Mouse (Mus musculus) stomach, postnatal 0 days (tissue): ENCODE measurements at regions not wholly inside any gene's neighbourhood (a gene's known extent, or its start where the extent isn't known, plus 50 kb on each side); places are given as distances from the start of the nearest gene placed in this dataset.
"Not testable (repeated sequence)": the region's sequence is repeated elsewhere in the genome, so short reads cannot be mapped to it uniquely, and the experiment has no call there.

Experiments used
- ATAC-seq: fragments of 200-750 bp; cut with Nextera tagmentation; 2 replicates; pipeline ENCODE4 v1.8.0; 2017; ENCODE audit not compliant: low FRiP score, low TSS enrichment
- DNase-seq: peaks from one replicate; pipeline ENCODE4 v3.0.0-alpha.2; 2016; ENCODE audit warnings: low spot score
- H3K27ac ChIP-seq: fragments of 300-500 bp; sonication (generic); replicated peaks from 2 replicates; pipeline ENCODE4 v1.5.1; 2014; ENCODE audit warnings: mild to moderate bottlenecking, control low read depth
- H3K27me3 ChIP-seq: fragments of 300-500 bp; sonication (generic); 2 replicates; pipeline ENCODE4 v1.6.1; 2014; ENCODE audit warnings: low read length; ENCODE audit not compliant: control insufficient read depth, insufficient read depth
- H3K36me3 ChIP-seq: fragments of 300-500 bp; sonication (generic); 2 replicates; pipeline ENCODE4 v1.6.1; 2014; ENCODE audit warnings: low read length, mixed read lengths; ENCODE audit not compliant: control insufficient read depth, insufficient read depth
- H3K4me1 ChIP-seq: fragments of 300-500 bp; sonication (generic); replicated peaks from 2 replicates; pipeline ENCODE4 v1.6.1; 2014; ENCODE audit warnings: antibody characterized with exemption; ENCODE audit not compliant: control insufficient read depth, insufficient read depth
- H3K4me2 ChIP-seq: fragments of 300-500 bp; sonication (generic); replicated peaks from 2 replicates; pipeline ENCODE4 v1.6.1; 2014; ENCODE audit warnings: low read depth, mild to moderate bottlenecking, control low read depth, moderate library complexity
- H3K4me3 ChIP-seq: fragments of 300-500 bp; sonication (generic); 2 replicates; pipeline ENCODE4 v1.5.1; 2014; ENCODE audit warnings: low read depth, low read length, control low read depth
- H3K9ac ChIP-seq: fragments of 300-500 bp; sonication (generic); 2 replicates; pipeline ENCODE4 v1.6.1; 2014; ENCODE audit warnings: mild to moderate bottlenecking, low read length, control low read depth, mixed read lengths
- H3K9me3 ChIP-seq: fragments of 300-500 bp; sonication (generic); 2 replicates; pipeline ENCODE4 v1.6.1; 2016; ENCODE audit warnings: low read length; ENCODE audit not compliant: control insufficient read depth
- CTCF ChIP-seq: IDR thresholded peaks from 2 replicates; pipeline ENCODE4 v1.5.1; 2016; ENCODE audit warnings: antibody characterized with exemption, low read depth, mild to moderate bottlenecking, moderate library complexity
- EP300 ChIP-seq: optimal IDR thresholded peaks from 2 replicates; pipeline ENCODE3; 2016; ENCODE audit warnings: antibody characterized with exemption
- WGBS: fragments of 180-500 bp; shearing (Covaris S2); extraction: QIAGEN DNeasy Blood & Tissue Kit; methylation state at CpG from one replicate; pipeline ENCODE4 v1.1.7; 2014; 5-methylcytosine and 5-hydroxymethylcytosine counted together

DNA sequence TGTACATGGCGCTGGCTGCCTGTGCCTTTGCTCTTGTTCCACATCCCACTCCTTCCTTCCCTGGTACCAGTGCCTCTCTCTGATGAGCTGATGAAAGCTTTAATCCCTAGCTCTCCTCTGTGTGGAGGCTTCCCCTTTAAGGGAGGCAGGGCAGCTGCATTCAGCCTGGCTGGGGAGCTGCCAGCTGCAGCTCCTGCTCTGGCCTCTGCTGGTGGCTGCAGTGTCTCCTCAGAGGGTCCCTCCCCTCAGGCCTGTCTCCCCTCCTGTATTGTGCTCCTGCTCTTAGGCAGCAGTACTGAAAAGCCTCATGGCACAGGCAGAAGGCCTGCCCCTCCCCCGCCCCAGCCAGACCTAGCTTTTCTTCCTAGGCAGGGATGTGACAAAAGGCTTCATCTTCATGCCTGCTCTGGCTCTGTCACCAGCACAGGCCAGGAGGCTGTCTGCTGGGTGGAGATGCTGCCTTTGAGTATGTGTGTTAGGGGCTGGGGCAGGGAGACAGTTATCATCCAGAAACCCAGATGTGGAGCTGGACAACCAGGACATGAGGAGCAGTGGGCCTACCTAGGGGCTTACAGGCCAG, 97.7 kb upstream of the Zcchc13 start:
- not testable (repeated sequence) for H3K9ac ChIP-seq, H3K36me3 ChIP-seq, H3K4me1 ChIP-seq, H3K4me3 ChIP-seq, DNase-seq, H3K27me3 ChIP-seq, H3K9me3 ChIP-seq, H3K4me2 ChIP-seq
- peak overlapping the region; percentile 70 for H3K27ac ChIP-seq
- peak; percentile 73 for ATAC-seq
- WGBS = 63% methylated on average over 1 of the region's 2 CpGs

DNA sequence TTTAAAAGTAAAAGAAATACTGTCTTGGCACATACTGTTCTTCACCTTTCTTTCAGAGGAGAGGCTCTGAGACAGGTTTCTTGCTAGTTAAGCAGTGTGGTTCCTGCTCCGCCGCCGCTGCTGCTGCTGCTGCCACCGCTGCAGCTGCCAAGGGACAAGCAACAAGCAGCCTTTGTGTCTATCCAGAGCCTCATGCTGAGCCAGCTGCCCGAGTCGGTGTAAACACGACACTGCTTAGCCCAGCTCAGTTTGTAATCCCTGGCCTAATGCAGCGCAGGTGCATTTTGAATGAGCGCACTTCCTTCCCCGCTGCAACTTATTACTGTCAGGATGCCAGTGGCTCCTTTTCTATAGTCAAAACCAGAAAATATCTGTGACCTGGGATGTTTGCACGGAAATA, 97.1 kb upstream of the Zcchc13 start:
- WGBS = 22% methylated on average over 11 of the region's 11 CpGs

DNA sequence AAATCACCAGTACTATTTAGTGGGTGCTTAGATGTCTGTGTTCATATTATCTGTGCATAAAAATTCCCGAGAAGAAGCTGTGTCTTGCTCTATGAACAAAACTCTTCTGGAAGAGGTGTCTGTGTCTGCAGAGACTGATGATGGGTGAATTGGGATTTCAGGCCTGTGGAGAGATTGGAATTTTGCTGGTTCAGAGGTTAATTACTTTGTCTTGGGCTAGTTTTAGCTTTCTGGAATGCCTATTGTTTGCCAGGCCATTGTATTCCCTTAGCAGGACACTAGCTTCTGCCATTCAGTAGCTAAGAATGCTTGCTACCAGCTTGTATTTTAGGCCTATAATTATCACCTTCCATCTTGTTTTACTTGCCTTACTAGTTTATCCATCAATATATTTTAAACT, 96.6 kb upstream of the Zcchc13 start:
- 50% methylated on average over 1 of the region's 1 CpGs for WGBS

More for the DNA sequence above, 97.1 kb upstream of the Zcchc13 start:
- no peak overlapping the region for H3K4me3 ChIP-seq
- peak overlapping the region; percentile 70 for H3K27ac ChIP-seq
- H3K9ac ChIP-seq = no peak overlapping the region
- peak; percentile 21 for DNase-seq
- H3K36me3 ChIP-seq = no peaks in the 10 kb centered on the region
- H3K4me1 ChIP-seq = no peaks in the 10 kb centered on the region
- no peak overlapping the region for H3K4me2 ChIP-seq
- H3K9me3 ChIP-seq = no peaks in the 10 kb centered on the region
- ATAC-seq = no peak
- no peak for TF ChIP-seq EP300
- no peak for TF ChIP-seq CTCF
- H3K27me3 ChIP-seq = no peaks in the 10 kb centered on the region

GRCm38 (mm10) chrX:103546490-103547202, 83.7 kb upstream of the Zcchc13 start:
- no peak for TF ChIP-seq CTCF
- no peak for TF ChIP-seq EP300
- no peaks in the 10 kb centered on the region for H3K27me3 ChIP-seq
- DNase-seq (no peak), ATAC-seq (peak; percentile 93)
- no peaks in the 10 kb centered on the region for H3K36me3 ChIP-seq
- H3K4me3 ChIP-seq = no peak overlapping the region
- no peak overlapping the region for H3K9ac ChIP-seq
- WGBS = 52% methylated on average over 5 of the region's 5 CpGs
- no peak overlapping the region for H3K4me2 ChIP-seq
- H3K27ac ChIP-seq = peak overlapping the region; percentile 50; the same call in 1 of the 2 replicates
- H3K4me1 ChIP-seq = no peaks in the 10 kb centered on the region
- H3K9me3 ChIP-seq = no peaks in the 10 kb centered on the region

More for the DNA sequence above, 96.6 kb upstream of the Zcchc13 start:
- Histone ChIP-seq H3K4me2 (no peak overlapping the region), H3K9ac (no peak overlapping the region), H3K27me3 (no peaks in the 10 kb centered on the region), H3K27ac (no peak overlapping the region; the same call in 1 of the 2 replicates), H3K36me3 (no peaks in the 10 kb centered on the region), H3K9me3 (no peaks in the 10 kb centered on the region), H3K4me1 (no peaks in the 10 kb centered on the region), H3K4me3 (no peak overlapping the region)
- DNase-seq (no peak), ATAC-seq (no peak)
- no peak for TF ChIP-seq EP300
- no peak for TF ChIP-seq CTCF

DNA sequence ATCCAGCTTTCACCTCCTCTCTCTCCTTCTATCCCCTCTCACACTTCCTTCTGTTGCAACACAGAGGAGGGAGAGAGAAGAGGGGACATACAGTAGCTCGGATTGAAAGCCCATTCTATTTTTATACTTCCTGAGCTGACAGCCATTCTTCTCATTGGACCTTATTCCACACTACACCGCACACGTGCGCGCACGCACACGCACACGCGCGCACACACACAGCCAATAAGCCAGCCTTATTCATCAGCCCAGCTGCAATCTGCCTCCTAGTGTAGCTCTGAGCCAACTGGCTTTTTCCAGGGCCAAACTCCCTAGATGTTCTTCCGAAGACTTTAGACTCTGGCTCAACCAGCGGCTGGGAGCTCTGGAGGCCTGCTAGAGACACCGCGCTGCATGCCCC, 79.1 kb upstream of the Zcchc13 start:
- Histone ChIP-seq H3K9ac (no peak overlapping the region), H3K9me3 (no peaks in the 10 kb centered on the region), H3K27me3 (no peaks in the 10 kb centered on the region), H3K36me3 (no peaks in the 10 kb centered on the region), H3K4me2 (no peak overlapping the region), H3K4me3 (no peak overlapping the region), H3K4me1 (no peaks in the 10 kb centered on the region), H3K27ac (no peak overlapping the region; the same call in 1 of the 2 replicates)
- WGBS = 71% methylated on average over 14 of the region's 14 CpGs
- ATAC-seq (peak; percentile 58; the same call in 1 of the 2 replicates), DNase-seq (peak; percentile 23)
- no peak; the same call in 1 of the 2 replicates for TF ChIP-seq CTCF
- no peak for TF ChIP-seq EP300

DNA sequence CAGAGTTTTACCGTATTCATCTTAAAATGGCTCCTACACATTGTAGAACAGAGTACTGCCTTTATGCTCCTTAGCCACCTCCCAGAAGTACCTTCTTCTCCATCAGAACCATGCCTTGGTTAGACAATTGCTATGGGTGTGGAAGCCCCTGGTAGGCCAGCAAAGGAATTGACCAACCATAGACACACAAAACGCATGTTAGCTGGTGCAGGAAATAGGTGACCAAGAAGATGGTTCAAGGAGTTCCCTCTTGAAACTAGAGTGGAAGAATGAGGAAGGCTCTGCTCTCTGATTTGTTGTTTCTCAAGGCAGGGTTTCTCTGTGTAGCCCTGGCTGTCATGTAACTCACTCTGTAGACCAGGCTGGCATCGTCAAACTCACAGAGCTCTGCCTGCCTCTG, 77.2 kb upstream of the Zcchc13 start:
- no peaks in the 10 kb centered on the region for H3K4me1 ChIP-seq
- H3K4me2 ChIP-seq = no peak overlapping the region
- ATAC-seq (no peak), DNase-seq (no peak)
- no peak overlapping the region for H3K9ac ChIP-seq
- no peaks in the 10 kb centered on the region for H3K9me3 ChIP-seq
- WGBS = 98% methylated on average over 3 of the region's 3 CpGs
- TF ChIP-seq EP300 = no peak
- TF ChIP-seq CTCF = no peak
- no peaks in the 10 kb centered on the region for H3K27me3 ChIP-seq
- H3K4me3 ChIP-seq = no peak overlapping the region
- H3K36me3 ChIP-seq = no peaks in the 10 kb centered on the region
- H3K27ac ChIP-seq = no peak overlapping the region
